Mouse (Mus musculus) intestine, embryonic 16.5 days (tissue): ENCODE measurements around the gene Zfp988. TPM values are rescaled to one million over a fixed set of nuclear protein-coding genes. Genes with fewer than 3 reads are reported as not detected.
"Not testable (repeated sequence)": the region's sequence is repeated elsewhere in the genome, so short reads cannot be mapped to it uniquely, and the experiment has no call there.

ENCODE experiments used
- ATAC-seq: fragments of 200-750 bp; cut with Nextera tagmentation; 2 replicates; pipeline ENCODE4 v1.8.0; 2017; ENCODE audit warnings: moderate TSS enrichment, moderate library complexity
- H3K27ac ChIP-seq: fragments of 300-500 bp; sonication (generic); 2 replicates; pipeline ENCODE4 v1.5.1; 2014; ENCODE audit warnings: mild to moderate bottlenecking, low read length
- H3K27me3 ChIP-seq: fragments of 300-500 bp; sonication (generic); replicated peaks from 2 replicates; pipeline ENCODE4 v1.6.1; 2014; ENCODE audit warnings: low read length, control low read depth, mixed read lengths; ENCODE audit not compliant: control insufficient read depth, insufficient read depth
- H3K36me3 ChIP-seq: fragments of 300-500 bp; sonication (generic); 2 replicates; pipeline ENCODE4 v1.6.1; 2014; ENCODE audit warnings: low read length, control low read depth; ENCODE audit not compliant: control insufficient read depth, insufficient read depth
- H3K4me1 ChIP-seq: fragments of 300-500 bp; sonication (generic); 2 replicates; pipeline ENCODE4 v1.6.1; 2014; ENCODE audit warnings: low read length, control low read depth, mixed read lengths; ENCODE audit not compliant: control insufficient read depth, insufficient read depth
- H3K4me2 ChIP-seq: fragments of 300-500 bp; sonication (generic); 2 replicates; pipeline ENCODE4 v1.6.1; 2014; ENCODE audit warnings: low read depth, low read length, control low read depth
- H3K4me3 ChIP-seq: fragments of 300-500 bp; sonication (generic); 2 replicates; pipeline ENCODE4 v1.5.1; 2014; ENCODE audit warnings: mild to moderate bottlenecking, low read length
- H3K9ac ChIP-seq: fragments of 300-500 bp; sonication (generic); 2 replicates; pipeline ENCODE4 v1.6.1; 2014; ENCODE audit warnings: low read depth, low read length
- H3K9me3 ChIP-seq: fragments of 300-500 bp; sonication (generic); 2 replicates; pipeline ENCODE4 v1.6.1; 2016; ENCODE audit warnings: low read length, control low read depth; ENCODE audit not compliant: control insufficient read depth
- WGBS: fragments of 180-500 bp; shearing (Covaris S2); extraction: QIAGEN DNeasy Blood & Tissue Kit; methylation state at CpG from one replicate; pipeline ENCODE4 v1.1.7; 2014; 5-methylcytosine and 5-hydroxymethylcytosine counted together
- polyA plus RNA-seq: library from polyadenylated mRNA; unstranded; fragments of >200 nt; fragmentation: Nextera tagmentation; extraction: Ambion mirVana; gene quantifications from 2 replicates; pipeline ENCODE4 v1.2.1, GENCODE M21; 2015

Zfp988 gene
- polyA plus RNA-seq, 1 experiment from 2014 or later, result 0.16 TPM

DNA sequence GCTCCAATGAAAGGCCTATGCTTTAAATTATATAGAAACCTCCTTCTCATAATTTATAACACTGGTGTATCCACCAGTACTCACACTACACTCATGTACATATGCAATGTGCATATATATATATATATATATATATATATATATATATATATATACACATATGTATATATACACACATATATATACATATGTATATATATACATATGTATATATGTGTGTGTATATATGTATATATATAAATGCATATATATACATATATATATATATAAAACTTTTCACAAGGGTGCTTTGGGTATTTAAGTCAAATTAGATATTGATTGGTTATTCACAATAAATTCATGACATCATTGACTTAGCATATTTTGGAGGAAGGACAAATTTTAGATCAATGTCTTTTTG lies 3.1 kb upstream of the Zfp988 start:
- H3K4me2 ChIP-seq, H3K27me3 ChIP-seq, ATAC-seq, H3K27ac ChIP-seq, H3K9me3 ChIP-seq, H3K4me3 ChIP-seq, H3K4me1 ChIP-seq, H3K36me3 ChIP-seq, H3K9ac ChIP-seq: not testable (repeated sequence)

DNA sequence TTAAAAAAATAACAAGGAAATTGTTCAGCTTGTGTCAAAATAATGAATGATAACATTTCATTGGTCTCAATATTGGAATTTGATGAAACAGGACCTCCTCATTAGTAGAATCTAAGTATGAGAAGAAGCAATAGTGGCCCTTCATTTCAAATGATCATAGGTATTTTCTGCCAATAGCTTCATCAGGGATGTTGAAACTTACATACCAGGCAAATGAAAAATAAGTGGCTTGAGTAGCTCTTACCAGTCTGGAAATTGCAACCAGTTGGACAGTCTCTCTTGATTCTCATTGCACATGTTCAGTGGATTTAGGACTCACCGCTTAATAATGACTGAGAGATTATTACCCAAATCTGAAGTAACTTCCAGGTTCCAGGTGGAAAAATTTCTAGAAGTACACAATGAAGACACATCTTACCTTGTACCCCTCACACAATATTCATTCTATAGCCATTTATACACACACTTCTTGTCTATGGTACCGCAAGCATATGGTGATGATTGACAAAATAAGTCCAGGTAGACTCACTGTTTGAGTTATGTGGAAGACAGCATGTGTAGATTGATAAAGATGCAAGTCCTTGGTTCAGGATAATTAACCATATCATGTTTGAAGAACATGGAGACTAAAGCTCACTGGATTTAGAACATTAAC lies 29.7 kb downstream of the Zfp988 start:
- WGBS, result 90% methylated on average over 2 of the region's 2 CpGs
- H3K9me3 ChIP-seq, result peaks cover 25% of the 10 kb centered on the region
- H3K36me3 ChIP-seq, H3K27me3 ChIP-seq, H3K4me2 ChIP-seq, H3K9ac ChIP-seq, H3K4me3 ChIP-seq, H3K4me1 ChIP-seq, H3K27ac ChIP-seq, ATAC-seq: not testable (repeated sequence)

DNA sequence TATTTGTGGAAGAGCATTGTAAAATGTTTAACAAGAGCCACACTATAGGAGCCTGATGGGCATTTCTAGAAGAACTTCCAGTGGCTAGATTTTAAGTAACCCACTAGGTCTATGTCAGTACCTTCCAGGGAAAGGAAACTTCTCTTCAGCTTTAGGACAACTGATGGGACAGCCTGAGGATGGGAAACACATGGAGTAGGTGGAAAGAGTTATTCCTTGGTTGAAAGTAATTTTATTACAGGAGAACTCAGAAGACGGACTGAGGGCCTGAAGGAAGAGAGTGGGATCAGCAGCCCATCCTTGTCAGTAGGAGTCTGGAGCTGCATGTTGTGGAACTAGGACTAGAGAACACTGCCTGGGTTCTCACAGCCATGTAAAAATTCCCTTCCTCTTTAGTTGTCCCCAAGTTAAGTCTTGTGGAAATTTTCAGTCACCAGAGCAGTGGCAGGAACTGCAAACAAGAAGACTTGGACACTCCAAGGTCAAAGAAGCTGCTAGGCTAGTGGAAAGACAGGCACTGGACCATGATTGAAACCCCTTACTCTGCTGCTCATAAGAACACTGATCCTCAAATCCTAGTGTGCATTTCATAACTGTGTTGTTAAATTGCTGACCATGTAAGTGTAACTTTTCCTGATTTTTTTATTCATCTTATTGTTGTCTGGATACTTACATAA lies 30.4 kb downstream of the Zfp988 start:
- not testable (repeated sequence) for H3K36me3 ChIP-seq, H3K27ac ChIP-seq, H3K9ac ChIP-seq, H3K4me2 ChIP-seq, H3K27me3 ChIP-seq, H3K4me3 ChIP-seq, H3K4me1 ChIP-seq, ATAC-seq
- WGBS, result 63% methylated on average over 1 of the region's 1 CpGs
- H3K9me3 ChIP-seq, result peaks cover 28% of the 10 kb centered on the region

- not testable (repeated sequence) for H3K4me1 ChIP-seq, H3K27me3 ChIP-seq, H3K27ac ChIP-seq, H3K4me3 ChIP-seq, H3K9ac ChIP-seq, H3K36me3 ChIP-seq, H3K4me2 ChIP-seq
- ATAC-seq, result peak; percentile 40; the same call in 1 of the 2 replicates
- H3K9me3 ChIP-seq, result peaks cover 29% of the 10 kb centered on the region
- 67% methylated on average over 6 of the region's 6 CpGs for WGBS
These were observed 31.1 kb downstream of the Zfp988 start for GRCm38 (mm10) chr4:147336368-147337195.

- H3K27ac ChIP-seq, H3K4me3 ChIP-seq, H3K36me3 ChIP-seq, H3K9ac ChIP-seq, H3K4me2 ChIP-seq, H3K27me3 ChIP-seq, H3K4me1 ChIP-seq, ATAC-seq: not testable (repeated sequence)
- H3K9me3 ChIP-seq, result peaks cover 29% of the 10 kb centered on the region
- 89% methylated on average over 2 of the region's 2 CpGs for WGBS
These were observed 32.0 kb downstream of the Zfp988 start for GRCm38 (mm10) chr4:147337520-147337919.

DNA sequence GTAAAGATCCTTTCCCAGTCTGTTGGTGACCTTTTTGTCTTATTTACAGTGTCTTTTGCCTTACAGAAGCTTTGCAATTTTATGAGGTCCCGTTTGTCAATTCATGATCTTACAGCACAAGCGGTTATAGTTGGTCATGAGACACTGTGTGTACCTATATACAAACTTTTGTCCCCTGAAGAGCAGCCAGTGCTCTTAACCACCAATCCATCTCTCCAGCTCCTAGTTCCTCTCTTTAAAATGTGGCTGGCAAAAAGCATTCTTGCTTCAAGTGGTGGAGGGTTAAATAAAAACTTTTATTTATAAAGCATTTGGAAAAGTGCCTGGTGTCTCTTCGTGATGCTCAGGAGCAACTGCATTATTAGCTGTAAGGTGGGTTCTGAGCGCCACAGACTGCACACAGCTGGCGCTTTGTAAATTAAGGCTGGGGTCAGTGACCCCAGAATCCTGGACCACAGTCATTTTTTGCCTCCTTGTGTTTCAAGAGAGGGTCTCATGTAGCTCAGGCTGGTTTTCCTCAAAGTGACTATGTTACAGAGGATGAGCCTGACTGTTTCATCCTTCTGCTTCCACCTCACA lies 32.6 kb downstream of the Zfp988 start:
- peaks cover 32% of the 10 kb centered on the region for H3K9me3 ChIP-seq
- no peaks in the 10 kb centered on the region for H3K36me3 ChIP-seq
- peak; percentile 44; the same call in 1 of the 2 replicates for ATAC-seq
- H3K4me2 ChIP-seq, result no peak overlapping the region
- no peaks in the 10 kb centered on the region for H3K4me1 ChIP-seq
- WGBS, result 71% methylated on average over 5 of the region's 5 CpGs
- no peak overlapping the region for H3K27ac ChIP-seq
- no peak overlapping the region for H3K4me3 ChIP-seq
- H3K9ac ChIP-seq, result no peak overlapping the region
- no peaks in the 10 kb centered on the region for H3K27me3 ChIP-seq

DNA sequence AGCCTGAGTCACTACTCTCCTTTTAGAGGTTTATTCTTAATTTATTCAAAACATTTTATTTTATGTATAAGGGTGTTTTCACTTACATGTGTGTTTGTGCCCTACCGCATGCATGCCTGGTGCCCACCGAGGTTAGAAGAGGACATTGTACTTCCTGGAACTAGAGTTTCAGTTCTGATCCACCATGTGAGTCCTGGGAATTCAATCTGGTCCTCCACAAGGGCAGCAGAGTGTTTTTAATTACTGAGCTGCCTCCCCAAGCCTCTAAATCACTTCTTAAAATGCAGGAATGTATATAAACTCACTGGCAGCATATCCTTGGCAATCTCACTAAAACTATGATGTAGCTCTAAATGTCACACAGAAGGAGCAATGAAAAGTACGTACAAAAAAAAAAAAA lies 33.2 kb downstream of the Zfp988 start:
- H3K36me3 ChIP-seq, H3K4me3 ChIP-seq, ATAC-seq, H3K27me3 ChIP-seq, H3K4me1 ChIP-seq, H3K4me2 ChIP-seq, H3K9ac ChIP-seq, H3K27ac ChIP-seq: not testable (repeated sequence)
- H3K9me3 ChIP-seq, result peaks cover 38% of the 10 kb centered on the region
- WGBS, result 75% methylated on average over 3 of the region's 3 CpGs

GRCm38 (mm10) chr4:147339601-147340219 lies 34.2 kb downstream of the Zfp988 start:
- not testable (repeated sequence) for H3K4me2 ChIP-seq, H3K4me3 ChIP-seq, ATAC-seq, H3K9ac ChIP-seq, H3K36me3 ChIP-seq, H3K4me1 ChIP-seq, H3K27ac ChIP-seq, H3K27me3 ChIP-seq
- peaks cover 40% of the 10 kb centered on the region for H3K9me3 ChIP-seq
- WGBS, result 75% methylated on average over 7 of the region's 7 CpGs

- H3K27ac ChIP-seq, H3K4me1 ChIP-seq, H3K36me3 ChIP-seq, ATAC-seq, H3K4me3 ChIP-seq, H3K27me3 ChIP-seq, H3K4me2 ChIP-seq, H3K9ac ChIP-seq: not testable (repeated sequence)
- WGBS, result 66% methylated on average over 3 of the region's 3 CpGs
- H3K9me3 ChIP-seq, result peaks cover 38% of the 10 kb centered on the region
These were observed 34.8 kb downstream of the Zfp988 start for GRCm38 (mm10) chr4:147340236-147340635.
